Mouse (Mus musculus) limb, embryonic 11.5 days (tissue): Measurements from ENCODE around the gene Ddx25. TPM values are rescaled to one million over a fixed set of nuclear protein-coding genes. Genes with fewer than 3 reads are reported as not detected.

Source experiments
- ATAC-seq: fragments of 200-750 bp; cut with Nextera tagmentation; 2 replicates; pipeline ENCODE4 v1.8.0; 2017; ENCODE audit warnings: low read depth; ENCODE audit not compliant: insufficient number of reproducible peaks, low FRiP score, low TSS enrichment
- DNase-seq: peaks from one replicate; pipeline ENCODE4 v3.0.0-alpha.2; 2015; ENCODE audit warnings: low spot score
- H3K27ac ChIP-seq: fragments of 300-500 bp; sonication (generic); replicated peaks from 2 replicates; pipeline ENCODE4 v1.5.1; 2014; ENCODE audit warnings: low read depth, mild to moderate bottlenecking, low read length
- H3K27me3 ChIP-seq: fragments of 300-500 bp; sonication (generic); 2 replicates; pipeline ENCODE4 v1.6.1; 2014; ENCODE audit warnings: mild to moderate bottlenecking, low read length, mixed read lengths; ENCODE audit not compliant: control insufficient read depth, insufficient read depth
- H3K36me3 ChIP-seq: fragments of 300-500 bp; sonication (generic); 2 replicates; pipeline ENCODE4 v1.6.1; 2014; ENCODE audit warnings: mild to moderate bottlenecking, low read length, moderate library complexity, mixed read lengths; ENCODE audit not compliant: control insufficient read depth, insufficient read depth
- H3K4me1 ChIP-seq: fragments of 300-500 bp; sonication (generic); 2 replicates; pipeline ENCODE4 v1.6.1; 2014; ENCODE audit warnings: low read length, mixed read lengths; ENCODE audit not compliant: control insufficient read depth, insufficient read depth
- H3K4me2 ChIP-seq: fragments of 300-500 bp; sonication (generic); 2 replicates; pipeline ENCODE4 v1.6.1; 2014; ENCODE audit warnings: low read depth, mild to moderate bottlenecking, moderate library complexity; ENCODE audit not compliant: severe bottlenecking
- H3K4me3 ChIP-seq: fragments of 300-500 bp; sonication (generic); 2 replicates; pipeline ENCODE4 v1.5.1; 2014; ENCODE audit warnings: low read depth, low read length
- H3K9ac ChIP-seq: fragments of 300-500 bp; sonication (generic); 2 replicates; pipeline ENCODE4 v1.6.1; 2014; ENCODE audit warnings: mild to moderate bottlenecking, low read length
- H3K9me3 ChIP-seq: fragments of 300-500 bp; sonication (generic); 2 replicates; pipeline ENCODE4 v1.6.1; 2016; ENCODE audit warnings: low read length; ENCODE audit not compliant: control insufficient read depth
- WGBS: fragments of 180-500 bp; shearing (Covaris S2); extraction: QIAGEN DNeasy Blood & Tissue Kit; methylation state at CpG from one replicate; pipeline ENCODE4 v1.1.7; 2014; 5-methylcytosine and 5-hydroxymethylcytosine counted together
- polyA plus RNA-seq: library from polyadenylated mRNA; unstranded; fragments of >200 nt; fragmentation: Nextera tagmentation; extraction: Ambion mirVana; gene quantifications from 2 replicates; pipeline ENCODE4 v1.2.1, GENCODE M21; 2014

The Ddx25 gene
- polyA plus RNA-seq = 4.6 and 5.2 TPM in 2 replicates

- 0 out of 2 replicates have a peak within 1 kb of the TSS, but pooled peaks have one; percentile 14 for H3K27ac ChIP-seq
- peak within 1 kb of the TSS; percentile 57 for H3K4me3 ChIP-seq
- peak within 1 kb of the TSS; percentile 89 for H3K4me2 ChIP-seq
- ATAC-seq (peak; percentile 78), DNase-seq (peak; percentile 70)
- H3K9ac ChIP-seq = peak within 1 kb of the TSS; percentile 68
- no peaks in the 10 kb centered on the region; the same call in 1 of the 2 replicates for H3K27me3 ChIP-seq
- WGBS = under 1% methylated on average over 58 of the region's 59 CpGs
- H3K9me3 ChIP-seq = no peaks in the 10 kb centered on the region
- peaks cover 7% of the 10 kb centered on the region for H3K4me1 ChIP-seq
- peaks cover 3% of the 10 kb centered on the region; the same call in 1 of the 2 replicates for H3K36me3 ChIP-seq
These were observed at the start of gene Ddx25, which contains the start of gene Pus3 for GRCm38 (mm10) chr9:35558257-35559008. Ddx25 (minus strand) TSS chr9:35558528. Pus3 (plus strand) TSS chr9:35558595.

- Histone ChIP-seq H3K27ac (no peak overlapping the region), H3K4me2 (no peak overlapping the region), H3K4me1 (no peaks in the 10 kb centered on the region), H3K27me3 (no peaks in the 10 kb centered on the region), H3K9me3 (no peaks in the 10 kb centered on the region), H3K36me3 (no peaks in the 10 kb centered on the region), H3K4me3 (no peak overlapping the region), H3K9ac (no peak overlapping the region)
- no peak for ATAC-seq
- WGBS = 71% methylated on average over 8 of the region's 8 CpGs
- DNase-seq = no peak
These were observed 49.5 kb upstream of the Ddx25 start for GRCm38 (mm10) chr9:35607647-35608405.

DNA sequence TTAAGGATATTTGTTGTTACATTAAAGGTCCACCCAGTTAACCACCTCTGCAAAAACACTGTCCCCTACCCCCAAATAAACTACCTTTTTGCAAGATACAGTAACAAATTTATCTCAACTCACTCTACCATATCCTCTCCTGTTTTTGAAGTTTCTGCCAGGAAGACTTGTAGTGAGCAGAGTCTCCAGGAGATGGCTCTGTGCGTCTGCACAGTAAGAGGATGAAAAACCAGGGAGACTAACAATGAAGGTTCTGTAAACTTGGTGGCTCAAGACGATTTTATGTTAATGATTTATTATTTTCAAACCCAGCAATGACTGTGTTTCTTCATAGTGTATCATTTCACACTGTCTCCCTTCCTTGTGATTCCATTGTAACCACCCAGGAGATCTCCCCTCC, 34.6 kb upstream of the Ddx25 start:
- no peak overlapping the region for H3K4me2 ChIP-seq
- 17% methylated on average over 2 of the region's 2 CpGs for WGBS
- H3K27ac ChIP-seq = no peak overlapping the region
- no peak overlapping the region for H3K9ac ChIP-seq
- no peaks in the 10 kb centered on the region for H3K27me3 ChIP-seq
- H3K9me3 ChIP-seq = no peaks in the 10 kb centered on the region
- no peaks in the 10 kb centered on the region for H3K36me3 ChIP-seq
- H3K4me3 ChIP-seq = no peak overlapping the region
- H3K4me1 ChIP-seq = no peaks in the 10 kb centered on the region
- ATAC-seq (no peak), DNase-seq (peak; percentile 31)

GRCm38 (mm10) chr9:35587674-35588073, 29.3 kb upstream of the Ddx25 start:
- no peak for ATAC-seq
- 17% methylated on average over 1 of the region's 1 CpGs for WGBS
- Histone ChIP-seq H3K4me1 (no peaks in the 10 kb centered on the region), H3K27me3 (no peaks in the 10 kb centered on the region), H3K27ac (no peak overlapping the region), H3K4me3 (no peak overlapping the region), H3K4me2 (no peak overlapping the region), H3K36me3 (no peaks in the 10 kb centered on the region), H3K9me3 (no peaks in the 10 kb centered on the region), H3K9ac (no peak overlapping the region)
- DNase-seq = no peak

DNA sequence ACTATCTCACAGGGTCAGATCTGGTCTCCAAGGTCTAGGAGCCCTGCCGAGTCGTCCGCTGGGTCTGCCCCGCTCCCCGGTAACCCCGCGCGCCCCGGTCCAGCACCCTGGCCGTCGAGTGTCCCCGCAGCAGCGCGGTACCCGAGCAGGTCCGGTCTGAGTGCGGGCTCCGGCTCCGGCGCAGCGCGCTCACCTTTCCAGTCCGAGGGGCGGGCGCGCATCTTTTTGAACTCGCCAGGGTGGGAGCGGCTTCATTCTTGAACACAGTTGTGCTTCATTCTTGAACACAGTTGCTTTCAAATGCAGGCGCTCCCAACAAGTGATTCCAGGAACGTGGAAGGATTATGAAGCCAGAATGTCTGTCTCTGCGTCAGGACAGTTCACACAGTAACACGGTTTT, 16.1 kb upstream of the Ddx25 start:
- 3% methylated on average over 32 of the region's 32 CpGs for WGBS
- Histone ChIP-seq H3K27ac (no peak overlapping the region), H3K4me3 (peak overlapping the region; percentile 24), H3K9me3 (no peaks in the 10 kb centered on the region), H3K4me1 (no peaks in the 10 kb centered on the region), H3K36me3 (no peaks in the 10 kb centered on the region), H3K4me2 (peak overlapping the region; percentile 50), H3K27me3 (no peaks in the 10 kb centered on the region), H3K9ac (no peak overlapping the region)
- ATAC-seq (no peak), DNase-seq (peak; percentile 39)

DNA sequence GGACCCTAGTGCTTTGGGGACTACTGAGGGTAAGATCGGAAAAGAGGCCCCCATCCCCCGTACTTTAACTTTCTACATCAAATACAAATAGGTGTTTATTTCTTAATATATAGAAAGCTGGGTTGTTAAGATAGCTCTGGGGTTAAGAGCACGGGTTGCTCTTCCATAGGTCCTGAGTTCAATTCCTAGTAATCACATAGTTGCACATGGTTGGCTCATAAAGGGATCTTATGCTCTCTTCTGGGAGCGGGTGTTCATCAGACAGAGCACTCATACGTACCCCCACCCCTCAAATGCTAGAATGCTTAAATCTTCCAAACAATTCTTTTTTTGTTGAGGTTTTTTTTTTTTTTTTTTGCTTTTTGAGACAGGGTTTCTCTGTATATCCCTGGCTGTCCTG, 12.3 kb upstream of the Ddx25 start:
- H3K27ac ChIP-seq = no peak overlapping the region
- ATAC-seq (no peak), DNase-seq (no peak)
- no peaks in the 10 kb centered on the region; the same call in 1 of the 2 replicates for H3K36me3 ChIP-seq
- no peaks in the 10 kb centered on the region for H3K9me3 ChIP-seq
- WGBS = 19% methylated on average over 5 of the region's 5 CpGs
- H3K4me1 ChIP-seq = no peaks in the 10 kb centered on the region
- no peaks in the 10 kb centered on the region for H3K27me3 ChIP-seq
- peak overlapping the region; percentile 77; the same call in 1 of the 2 replicates for H3K9ac ChIP-seq
- peak overlapping the region; percentile 42 for H3K4me2 ChIP-seq
- H3K4me3 ChIP-seq = peak overlapping the region; percentile 65

DNA sequence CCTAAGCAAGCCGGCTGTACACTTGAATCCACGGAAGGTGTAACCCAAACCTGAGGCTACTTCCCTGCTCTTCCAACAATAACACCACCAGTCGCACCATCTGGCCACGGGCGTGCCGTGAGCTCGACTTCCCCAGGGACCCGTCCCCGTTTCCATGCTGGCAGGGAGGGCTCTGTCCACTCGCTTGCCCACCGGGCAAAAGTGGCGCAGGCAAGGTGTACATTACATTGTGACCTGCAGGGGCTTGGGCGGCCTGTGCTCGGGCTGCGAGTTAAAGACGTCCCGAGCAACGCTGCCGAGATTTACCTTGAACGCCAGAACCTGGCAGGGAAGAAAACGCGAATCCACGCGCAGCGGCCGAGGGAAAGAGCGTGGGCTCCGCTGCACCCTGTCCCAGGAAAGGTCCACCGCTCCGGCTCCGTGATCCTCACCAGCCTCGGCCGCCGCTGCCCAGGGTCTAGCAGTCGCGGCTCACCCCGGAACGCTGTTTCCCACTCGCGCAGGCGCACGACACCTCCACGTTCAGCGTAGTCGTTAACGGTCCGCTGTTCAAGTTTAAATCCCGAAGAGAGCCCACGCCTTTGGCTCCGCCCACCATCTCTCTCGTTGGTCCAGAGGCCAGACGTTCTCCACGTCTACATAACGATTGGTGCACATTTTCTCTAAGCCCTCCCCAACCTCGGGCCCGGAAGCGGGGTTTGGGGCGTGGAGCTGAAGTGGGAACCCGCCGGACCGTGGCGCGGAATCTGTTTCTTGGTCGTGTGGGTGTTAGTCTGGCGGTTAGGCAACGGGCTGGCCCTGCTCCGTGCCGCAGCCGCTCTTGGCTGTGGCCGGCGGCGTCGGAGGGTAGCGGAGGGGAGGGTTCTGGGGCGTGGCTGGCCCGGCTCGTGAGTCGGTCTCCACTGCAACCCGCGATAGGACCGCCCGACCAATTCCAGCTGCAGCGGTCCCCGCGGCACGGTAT, 11.5 kb upstream of the Ddx25 start, which contains the start of the genes Pate2 and Hyls1:
Gene Pate2, plus strand, starts transcription at position 714 of the 964 bp plus-strand sequence.
Gene Hyls1, minus strand, starts transcription at position 828 of the 964 bp plus-strand sequence.
- peak within 1 kb of the TSS; percentile 88 for H3K27ac ChIP-seq
- H3K9me3 ChIP-seq = no peaks in the 10 kb centered on the region
- peak; percentile 94 for DNase-seq
- peak within 1 kb of the TSS; percentile 65 for H3K4me3 ChIP-seq
- H3K4me2 ChIP-seq = peak within 1 kb of the TSS; percentile 47
- H3K36me3 ChIP-seq = peaks cover 4% of the 10 kb centered on the region; the same call in 1 of the 2 replicates
- peak; percentile 96 for ATAC-seq
- WGBS = under 1% methylated on average over 86 of the region's 86 CpGs
- no peaks in the 10 kb centered on the region for H3K4me1 ChIP-seq
- no peaks in the 10 kb centered on the region for H3K27me3 ChIP-seq
- H3K9ac ChIP-seq = peak within 1 kb of the TSS; percentile 77
